Comparison of ENCODE assay signal across 10 mouse cellular contexts in the genomic region with DNA sequence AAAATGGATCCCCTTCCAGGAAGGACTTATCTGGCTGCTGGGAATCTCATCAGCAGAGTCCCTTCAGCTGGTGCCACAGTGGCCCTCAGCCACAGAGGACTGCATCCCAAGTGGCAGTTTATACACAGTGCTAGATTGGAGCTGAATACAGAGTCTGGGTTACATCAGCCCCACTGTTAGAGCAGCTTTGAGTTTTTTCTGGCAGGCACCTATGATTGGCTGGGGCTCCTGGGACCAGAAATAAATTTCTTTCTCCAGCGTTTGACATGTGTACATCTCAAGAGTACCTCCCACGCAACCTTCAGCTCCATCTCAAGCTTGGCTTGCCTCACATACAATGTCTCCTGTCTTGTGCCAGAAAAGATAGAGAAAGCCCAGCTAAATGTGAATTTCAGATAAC.
DNase-seq lines count a peak whose midpoint lies in the region.
"Had no signal": no experiment of that assay in that cellular context is flagged by ENCODE, and none has a peak within 500 bp of the region (broad histone marks: within the 10 kb centered on the region; RNA-seq: fewer than 3 reads in every experiment).

No protein-coding gene starts in this region.

- peak; percentile 10 to 24 for DNase-seq in heart, adult 18-20 months
- DNase-seq in heart, postnatal 25 days (ENCODE audit: low spot score): no peak
- peak; percentile 55 for DNase-seq in right cerebral cortex, adult 18-20 months
- no peak for DNase-seq in right cerebral cortex, postnatal 4 days
- DNase-seq in frontal cortex, postnatal 36 days (ENCODE audit: low spot score in 2 of 2): peak; percentile 19 to 55
- DNase-seq in adrenal gland, postnatal 36 days: no peak
- no peak for DNase-seq in spleen, postnatal 10 days (ENCODE audit: low spot score in 2 of 2)
- DNase-seq: cerebellum, adult 9-10 months; gastrocnemius, postnatal 10 days; liver, postnatal 0 days had no signal

- intact Hi-C loops in heart, postnatal 25 days (cut with DNase I): no loop called here

Comparison
In these comparisons a context has a peak if more than half of its experiments do, and no peak if none do; other contexts are left out.
1. DNase-seq: peak in heart, adult 18-20 months (2 of 2), right cerebral cortex, adult 18-20 months (single experiment) and frontal cortex, postnatal 36 days (2 of 2); none in heart, postnatal 25 days (single experiment), right cerebral cortex, postnatal 4 days (single experiment), adrenal gland, postnatal 36 days (0 of 2) and spleen, postnatal 10 days (0 of 2).